Mouse (Mus musculus): ENCODE results near the gene 2310061N02Rik. TPM values are rescaled to one million over a fixed set of nuclear protein-coding genes. Genes with fewer than 3 reads are reported as not detected.
"Not testable (repeated sequence)": the region's sequence is repeated elsewhere in the genome, so short reads cannot be mapped to it uniquely, and the experiment has no call there.

2310061N02Rik gene
- polyA plus RNA-seq (2012; rRNA removed): not detected in 2 replicates

DNA sequence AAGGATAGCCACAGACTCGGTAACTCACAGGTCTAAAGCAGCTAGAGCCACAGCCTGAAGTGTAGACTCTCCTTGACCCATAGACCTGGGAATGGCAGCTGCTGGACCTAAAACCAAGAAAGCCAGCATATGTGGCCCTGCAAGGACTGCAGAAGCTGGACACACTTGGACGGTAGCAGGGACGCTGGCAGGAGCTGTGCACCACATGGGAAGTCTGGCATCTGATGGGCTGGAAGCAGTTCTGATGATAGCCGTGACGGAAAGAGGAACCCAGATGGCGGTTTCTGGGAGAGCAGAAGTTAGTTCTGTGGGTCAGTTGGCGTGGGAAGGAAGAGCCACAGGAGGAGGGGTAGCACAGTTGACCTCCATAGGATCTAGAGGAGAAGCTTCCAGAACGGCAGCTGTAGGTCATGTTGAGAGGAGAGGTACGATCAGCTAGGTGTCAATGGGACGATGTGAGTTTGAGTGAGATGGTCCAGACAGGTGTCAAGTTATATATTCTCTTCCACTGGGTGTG lies at the start of gene 2310061N02Rik:
Gene 2310061N02Rik, minus strand, starts transcription at position 467 of the 517 bp plus-strand sequence.
- H3K27me3 ChIP-seq (ENCODE audit: control insufficient read depth, insufficient read depth, low read length): no peaks in the 10 kb centered on the region
- no peak within 1 kb of the TSS for H3K27ac ChIP-seq (ENCODE audit: insufficient read depth, low read length)
- no peaks in the 10 kb centered on the region for H3K4me1 ChIP-seq (ENCODE audit: control insufficient read depth, insufficient read depth, insufficient read length)
- no peaks in the 10 kb centered on the region for H3K36me3 ChIP-seq (ENCODE audit: control insufficient read depth, insufficient read depth, low read length)
- no peak within 1 kb of the TSS for H3K4me3 ChIP-seq (ENCODE audit: extremely low read depth, insufficient read depth, insufficient read length)
- TF ChIP-seq POLR2A (IDR thresholded peaks at IDR 0.05; ENCODE audit: low read depth, low read length) (no peak), CTCF (IDR thresholded peaks at IDR 0.05; ENCODE audit: extremely low read depth, insufficient read depth, insufficient read length, insufficient replicate concordance) (no peak)
- DNase-seq (ENCODE audit: low read depth in 1 of 2, low spot score in 2 of 2): no peak
- 79% methylated on average over 10 of the region's 10 CpGs for WGBS

DNA sequence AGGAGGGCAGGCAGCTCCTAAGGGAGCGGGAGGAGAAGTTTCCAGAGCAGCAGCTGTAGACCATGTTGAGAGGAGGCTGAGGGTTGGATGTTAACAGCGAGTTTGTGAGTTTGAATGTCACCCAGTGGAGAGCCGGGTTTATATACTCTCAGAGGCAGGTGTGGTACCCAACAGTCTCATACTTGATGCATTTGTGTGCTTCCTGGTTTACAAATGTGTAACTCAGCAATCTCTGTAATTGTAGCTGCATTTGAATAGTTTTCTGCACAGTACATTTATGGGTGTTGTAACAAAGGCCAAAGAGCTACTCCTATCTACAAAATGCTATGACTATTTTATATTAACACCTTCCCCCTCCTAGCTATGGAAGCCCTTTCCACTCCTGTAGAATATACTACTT lies 43.8 kb upstream of the 2310061N02Rik start, which contains the start of gene Krtap13:
Gene Krtap13, minus strand, starts transcription at position 101 of the 400 bp plus-strand sequence.
- H3K27ac ChIP-seq (ENCODE audit: insufficient read depth, low read length); H3K36me3 ChIP-seq (ENCODE audit: control insufficient read depth, insufficient read depth, low read length); H3K4me3 ChIP-seq (ENCODE audit: extremely low read depth, insufficient read depth, insufficient read length); DNase-seq (ENCODE audit: low read depth in 1 of 2, low spot score in 2 of 2); H3K27me3 ChIP-seq (ENCODE audit: control insufficient read depth, insufficient read depth, low read length); H3K4me1 ChIP-seq (ENCODE audit: control insufficient read depth, insufficient read depth, insufficient read length): not testable (repeated sequence)
- WGBS: 84% methylated on average over 3 of the region's 3 CpGs

DNA sequence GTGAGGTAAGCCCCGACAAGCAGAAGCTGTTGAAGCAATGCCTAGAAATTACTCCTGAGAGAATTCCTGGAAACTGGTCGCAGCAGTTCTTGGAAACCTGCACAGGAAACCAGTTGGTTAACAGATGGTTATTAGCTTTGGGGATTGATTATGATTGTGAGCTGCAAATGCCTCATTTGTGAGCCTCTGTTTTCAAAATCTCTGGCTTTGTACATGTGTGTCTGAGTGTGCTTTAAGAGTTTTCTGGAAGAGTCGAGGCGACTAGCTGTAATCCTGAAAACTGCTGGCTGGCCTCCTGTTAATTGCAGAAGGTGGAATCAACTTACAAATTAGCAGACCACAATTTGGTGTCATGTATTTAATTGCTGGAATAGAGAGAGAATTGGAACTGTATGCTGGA lies 40.2 kb upstream of the 2310061N02Rik start:
- Histone ChIP-seq H3K36me3 (ENCODE audit: control insufficient read depth, insufficient read depth, low read length) (no peaks in the 10 kb centered on the region), H3K4me1 (ENCODE audit: control insufficient read depth, insufficient read depth, insufficient read length) (no peaks in the 10 kb centered on the region), H3K27me3 (ENCODE audit: control insufficient read depth, insufficient read depth, low read length) (no peaks in the 10 kb centered on the region), H3K27ac (ENCODE audit: insufficient read depth, low read length) (no peak overlapping the region), H3K4me3 (ENCODE audit: extremely low read depth, insufficient read depth, insufficient read length) (no peak overlapping the region)
- WGBS: 61% methylated on average over 4 of the region's 4 CpGs
- DNase-seq (ENCODE audit: low read depth in 1 of 2, low spot score in 2 of 2): no peak
- no peak for TF ChIP-seq POLR2A (IDR thresholded peaks at IDR 0.05; ENCODE audit: low read depth, low read length)
- TF ChIP-seq CTCF (IDR thresholded peaks at IDR 0.05; ENCODE audit: extremely low read depth, insufficient read depth, insufficient read length, insufficient replicate concordance): no peak

DNA sequence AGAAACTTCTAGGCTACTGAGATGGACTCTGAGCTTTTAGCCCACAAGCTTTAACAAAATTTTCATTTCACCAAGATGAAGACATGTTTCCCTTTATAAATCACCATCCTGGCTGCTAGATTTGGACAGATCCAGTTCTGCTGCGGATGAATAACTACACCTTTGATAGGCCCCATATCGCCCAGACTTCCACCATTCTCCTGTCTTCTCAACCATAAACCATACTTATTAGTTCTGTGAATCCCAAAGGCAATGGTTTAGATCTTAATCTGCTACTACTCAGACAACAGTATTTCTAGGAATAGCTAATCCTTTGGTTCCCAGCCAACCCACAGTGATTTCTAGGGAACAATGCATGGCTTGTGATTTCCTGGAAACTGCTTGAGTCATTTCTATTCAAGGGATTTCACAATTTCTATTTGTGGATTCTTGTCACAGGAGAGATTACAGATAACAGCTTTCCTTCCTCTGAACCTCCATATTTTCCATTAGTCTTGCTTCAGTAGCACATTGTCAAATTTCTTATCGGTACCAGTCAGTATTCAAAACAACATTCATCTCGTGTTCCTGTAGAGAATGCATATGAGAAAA lies 37.1 kb upstream of the 2310061N02Rik start:
- H3K27me3 ChIP-seq (ENCODE audit: control insufficient read depth, insufficient read depth, low read length): no peaks in the 10 kb centered on the region
- no peak overlapping the region for H3K4me3 ChIP-seq (ENCODE audit: extremely low read depth, insufficient read depth, insufficient read length)
- H3K27ac ChIP-seq (ENCODE audit: insufficient read depth, low read length): no peak overlapping the region
- TF ChIP-seq CTCF (IDR thresholded peaks at IDR 0.05; ENCODE audit: extremely low read depth, insufficient read depth, insufficient read length, insufficient replicate concordance) (no peak), POLR2A (IDR thresholded peaks at IDR 0.05; ENCODE audit: low read depth, low read length) (no peak)
- WGBS: 62% methylated on average over 4 of the region's 4 CpGs
- H3K36me3 ChIP-seq (ENCODE audit: control insufficient read depth, insufficient read depth, low read length): no peaks in the 10 kb centered on the region
- no peak for DNase-seq (ENCODE audit: low read depth in 1 of 2, low spot score in 2 of 2)
- no peaks in the 10 kb centered on the region for H3K4me1 ChIP-seq (ENCODE audit: control insufficient read depth, insufficient read depth, insufficient read length)

DNA sequence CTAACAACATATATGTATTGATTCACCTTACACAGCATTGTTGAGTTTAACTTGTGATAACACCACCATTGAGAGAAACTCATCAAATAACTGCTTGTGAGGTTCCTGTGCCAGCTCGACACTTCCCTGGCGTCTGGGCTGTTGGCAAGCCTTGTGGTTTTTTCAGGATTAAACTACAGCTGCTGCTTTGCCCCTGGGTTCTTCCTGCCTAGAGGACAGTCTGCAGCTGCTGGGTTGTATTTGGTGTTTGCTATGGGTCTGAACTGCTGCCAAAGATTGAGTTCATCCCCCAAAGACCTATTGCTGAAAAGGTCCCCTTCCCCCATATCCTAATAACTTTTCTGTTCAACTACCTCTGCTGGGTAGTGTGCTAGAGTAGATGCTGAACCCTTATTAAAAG lies 27.6 kb upstream of the 2310061N02Rik start:
- no peak overlapping the region for H3K4me3 ChIP-seq (ENCODE audit: extremely low read depth, insufficient read depth, insufficient read length)
- no peaks in the 10 kb centered on the region for H3K27me3 ChIP-seq (ENCODE audit: control insufficient read depth, insufficient read depth, low read length)
- 29% methylated on average over 2 of the region's 2 CpGs for WGBS
- no peak overlapping the region for H3K27ac ChIP-seq (ENCODE audit: insufficient read depth, low read length)
- H3K4me1 ChIP-seq (ENCODE audit: control insufficient read depth, insufficient read depth, insufficient read length): no peaks in the 10 kb centered on the region
- no peak for DNase-seq (ENCODE audit: low read depth in 1 of 2, low spot score in 2 of 2)
- H3K36me3 ChIP-seq (ENCODE audit: control insufficient read depth, insufficient read depth, low read length): no peaks in the 10 kb centered on the region
- TF ChIP-seq POLR2A (IDR thresholded peaks at IDR 0.05; ENCODE audit: low read depth, low read length): no peak
- no peak for TF ChIP-seq CTCF (IDR thresholded peaks at IDR 0.05; ENCODE audit: extremely low read depth, insufficient read depth, insufficient read length, insufficient replicate concordance)

DNA sequence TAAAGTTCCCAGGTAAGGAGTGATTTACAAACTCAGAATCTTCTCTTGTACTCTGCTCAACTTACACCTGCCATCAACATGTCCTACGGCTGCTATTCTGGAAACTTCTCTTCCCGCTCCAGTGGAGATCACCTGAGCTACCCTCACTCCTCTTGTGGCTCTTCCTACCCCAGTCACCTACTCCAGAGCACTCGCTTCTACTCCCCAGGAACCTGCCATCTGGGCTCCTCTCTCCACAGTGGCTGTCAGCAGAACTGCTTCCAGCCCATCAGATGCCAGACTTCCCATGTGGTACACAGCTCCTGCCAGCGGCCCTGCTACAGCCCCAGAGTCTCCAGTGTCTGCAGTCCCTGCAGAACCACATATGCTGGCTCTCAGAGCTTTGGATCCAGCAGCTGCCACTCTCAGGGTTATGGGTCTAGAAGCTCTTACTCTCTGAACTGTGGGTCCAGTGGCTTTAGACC lies 21.1 kb upstream of the 2310061N02Rik start, which contains the start of gene Krtap13-1:
Gene Krtap13-1, plus strand, starts transcription at position 51 of the 464 bp plus-strand sequence.
- Histone ChIP-seq H3K27ac (ENCODE audit: insufficient read depth, low read length) (no peak within 1 kb of the TSS), H3K4me1 (ENCODE audit: control insufficient read depth, insufficient read depth, insufficient read length) (no peaks in the 10 kb centered on the region), H3K36me3 (ENCODE audit: control insufficient read depth, insufficient read depth, low read length) (no peaks in the 10 kb centered on the region), H3K27me3 (ENCODE audit: control insufficient read depth, insufficient read depth, low read length) (no peaks in the 10 kb centered on the region), H3K4me3 (ENCODE audit: extremely low read depth, insufficient read depth, insufficient read length) (no peak within 1 kb of the TSS)
- no peak for DNase-seq (ENCODE audit: low read depth in 1 of 2, low spot score in 2 of 2)
- TF ChIP-seq CTCF (IDR thresholded peaks at IDR 0.05; ENCODE audit: extremely low read depth, insufficient read depth, insufficient read length, insufficient replicate concordance) (no peak), POLR2A (IDR thresholded peaks at IDR 0.05; ENCODE audit: low read depth, low read length) (no peak)
- WGBS: 78% methylated on average over 4 of the region's 4 CpGs

DNA sequence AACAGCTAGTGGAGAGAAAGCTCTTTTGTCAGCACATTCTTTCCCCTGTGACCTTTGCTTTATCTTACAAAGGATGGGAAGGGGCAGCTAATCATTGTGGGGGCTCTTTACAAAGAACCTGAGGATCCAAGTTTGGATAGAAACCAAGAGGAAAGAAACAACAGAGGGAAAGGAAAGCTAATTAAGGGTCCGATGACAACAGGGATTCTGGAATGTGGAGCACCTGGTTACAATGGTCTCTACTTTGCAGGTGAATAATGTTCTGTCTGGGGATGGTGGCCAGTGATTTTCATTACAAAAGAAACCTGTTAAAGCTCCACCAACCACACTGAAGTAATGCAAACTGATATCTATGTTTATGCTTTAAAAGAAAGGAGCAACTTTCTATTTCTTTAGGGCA lies 12.3 kb upstream of the 2310061N02Rik start:
- H3K4me3 ChIP-seq (ENCODE audit: extremely low read depth, insufficient read depth, insufficient read length): no peak overlapping the region
- DNase-seq (ENCODE audit: low read depth in 1 of 2, low spot score in 2 of 2): no peak
- no peak for TF ChIP-seq POLR2A (IDR thresholded peaks at IDR 0.05; ENCODE audit: low read depth, low read length)
- TF ChIP-seq CTCF (IDR thresholded peaks at IDR 0.05; ENCODE audit: extremely low read depth, insufficient read depth, insufficient read length, insufficient replicate concordance): no peak
- H3K27me3 ChIP-seq (ENCODE audit: control insufficient read depth, insufficient read depth, low read length): no peaks in the 10 kb centered on the region
- no peaks in the 10 kb centered on the region for H3K36me3 ChIP-seq (ENCODE audit: control insufficient read depth, insufficient read depth, low read length)
- no peak overlapping the region for H3K27ac ChIP-seq (ENCODE audit: insufficient read depth, low read length)
- no peaks in the 10 kb centered on the region for H3K4me1 ChIP-seq (ENCODE audit: control insufficient read depth, insufficient read depth, insufficient read length)
- 57% methylated on average over 1 of the region's 1 CpGs for WGBS

Measured in spleen, adult 2 months (tissue).